Mouse (Mus musculus) kidney, embryonic 14.5 days (tissue): ENCODE data around the gene Ptprg. TPM values are rescaled to one million over a fixed set of nuclear protein-coding genes. Genes with fewer than 3 reads are reported as not detected.

Experiments
- ATAC-seq: fragments of 200-750 bp; cut with Nextera tagmentation; 2 replicates; pipeline ENCODE4 v1.8.0; 2017; ENCODE audit warnings: moderate number of reproducible peaks, mild to moderate bottlenecking, moderate TSS enrichment, moderate library complexity; ENCODE audit not compliant: low FRiP score, low TSS enrichment
- H3K27ac ChIP-seq: fragments of 300-500 bp; sonication (generic); 2 replicates; pipeline ENCODE4 v1.5.1; 2014; ENCODE audit warnings: low read depth, mild to moderate bottlenecking, low read length, moderate library complexity, mixed read lengths
- H3K27me3 ChIP-seq: fragments of 300-500 bp; sonication (generic); 2 replicates; pipeline ENCODE4 v1.6.1; 2014; ENCODE audit warnings: mild to moderate bottlenecking, low read length; ENCODE audit not compliant: control insufficient read depth, insufficient read depth
- H3K36me3 ChIP-seq: fragments of 300-500 bp; sonication (generic); 2 replicates; pipeline ENCODE4 v1.6.1; 2014; ENCODE audit warnings: low read length, mixed read lengths; ENCODE audit not compliant: control insufficient read depth, insufficient read depth
- H3K4me1 ChIP-seq: fragments of 300-500 bp; sonication (generic); 2 replicates; pipeline ENCODE4 v1.6.1; 2014; ENCODE audit warnings: low read length, mixed read lengths; ENCODE audit not compliant: control insufficient read depth, insufficient read depth
- H3K4me2 ChIP-seq: fragments of 300-500 bp; sonication (generic); replicated peaks from 2 replicates; pipeline ENCODE4 v1.6.1; 2014; ENCODE audit warnings: low read depth, mild to moderate bottlenecking, low read length
- H3K4me3 ChIP-seq: fragments of 300-500 bp; sonication (generic); 2 replicates; pipeline ENCODE4 v1.5.1; 2014; ENCODE audit warnings: mild to moderate bottlenecking, low read length
- H3K9ac ChIP-seq: fragments of 300-500 bp; sonication (generic); 2 replicates; pipeline ENCODE4 v1.6.1; 2014; ENCODE audit warnings: low read depth, mild to moderate bottlenecking, low read length, moderate library complexity
- H3K9me3 ChIP-seq: fragments of 300-500 bp; sonication (generic); 2 replicates; pipeline ENCODE4 v1.6.1; 2016; ENCODE audit warnings: low read length; ENCODE audit not compliant: control insufficient read depth
- WGBS: fragments of 180-500 bp; shearing (Covaris S2); extraction: QIAGEN DNeasy Blood & Tissue Kit; methylation state at CpG from one replicate; pipeline ENCODE4 v1.1.7; 2014; 5-methylcytosine and 5-hydroxymethylcytosine counted together
- polyA plus RNA-seq: library from polyadenylated mRNA; unstranded; fragments of >200 nt; fragmentation: Nextera tagmentation; extraction: Ambion mirVana; gene quantifications from 2 replicates; pipeline ENCODE4 v1.2.1, GENCODE M21; 2014

Gene Ptprg
- polyA plus RNA-seq, 1 experiment from 2014 or later = 44.3 TPM

- H3K4me2 ChIP-seq = no peak overlapping the region
- no peaks in the 10 kb centered on the region for H3K9me3 ChIP-seq
- H3K36me3 ChIP-seq = no peaks in the 10 kb centered on the region
- 87% methylated on average over 3 of the region's 3 CpGs for WGBS
- no peak for ATAC-seq
- H3K27me3 ChIP-seq = no peaks in the 10 kb centered on the region
- H3K4me3 ChIP-seq = no peak overlapping the region
- H3K9ac ChIP-seq = no peak overlapping the region
- peaks cover 11% of the 10 kb centered on the region; the same call in 1 of the 2 replicates for H3K4me1 ChIP-seq
- no peak overlapping the region for H3K27ac ChIP-seq
Observed at GRCm38 (mm10) chr14:12105593-12105992, 552.3 kb downstream of the Ptprg start.

GRCm38 (mm10) chr14:12107459-12107858, 554.1 kb downstream of the Ptprg start:
- H3K4me3 ChIP-seq = no peak overlapping the region
- no peaks in the 10 kb centered on the region for H3K9me3 ChIP-seq
- no peaks in the 10 kb centered on the region for H3K36me3 ChIP-seq
- peaks cover 9% of the 10 kb centered on the region; the same call in 1 of the 2 replicates for H3K4me1 ChIP-seq
- no peak overlapping the region for H3K9ac ChIP-seq
- H3K4me2 ChIP-seq = no peak overlapping the region
- H3K27ac ChIP-seq = no peak overlapping the region
- 44% methylated on average over 7 of the region's 7 CpGs for WGBS
- H3K27me3 ChIP-seq = no peaks in the 10 kb centered on the region
- peak; percentile 47; the same call in 1 of the 2 replicates for ATAC-seq

GRCm38 (mm10) chr14:12107991-12108390, 554.7 kb downstream of the Ptprg start:
- H3K4me1 ChIP-seq = peaks cover 9% of the 10 kb centered on the region; the same call in 1 of the 2 replicates
- H3K36me3 ChIP-seq = no peaks in the 10 kb centered on the region
- H3K4me2 ChIP-seq = no peak overlapping the region
- no peak overlapping the region for H3K4me3 ChIP-seq
- no peak overlapping the region for H3K9ac ChIP-seq
- WGBS = 47% methylated on average over 7 of the region's 7 CpGs
- no peak for ATAC-seq
- H3K27me3 ChIP-seq = no peaks in the 10 kb centered on the region
- no peak overlapping the region; the same call in 1 of the 2 replicates for H3K27ac ChIP-seq
- H3K9me3 ChIP-seq = no peaks in the 10 kb centered on the region

- no peak overlapping the region for H3K27ac ChIP-seq
- peaks cover 6% of the 10 kb centered on the region; the same call in 1 of the 2 replicates for H3K4me1 ChIP-seq
- 62% methylated on average over 2 of the region's 2 CpGs for WGBS
- H3K4me3 ChIP-seq = no peak overlapping the region
- no peak overlapping the region for H3K4me2 ChIP-seq
- ATAC-seq = no peak
- H3K9ac ChIP-seq = no peak overlapping the region
- H3K9me3 ChIP-seq = no peaks in the 10 kb centered on the region
- H3K27me3 ChIP-seq = no peaks in the 10 kb centered on the region
- H3K36me3 ChIP-seq = no peaks in the 10 kb centered on the region
Observed at GRCm38 (mm10) chr14:12112548-12113011, 559.2 kb downstream of the Ptprg start.

- H3K27ac ChIP-seq = no peak overlapping the region
- ATAC-seq = no peak
- WGBS = 63% methylated on average over 5 of the region's 5 CpGs
Observed at GRCm38 (mm10) chr14:12113326-12113725, 560.0 kb downstream of the Ptprg start.

GRCm38 (mm10) chr14:12114016-12114415, 560.7 kb downstream of the Ptprg start:
- Histone ChIP-seq H3K4me3 (no peak overlapping the region), H3K9ac (no peak overlapping the region), H3K27me3 (no peaks in the 10 kb centered on the region), H3K4me2 (no peak overlapping the region), H3K36me3 (no peaks in the 10 kb centered on the region), H3K9me3 (no peaks in the 10 kb centered on the region), H3K27ac (no peak overlapping the region), H3K4me1 (no peaks in the 10 kb centered on the region)
- 59% methylated on average over 6 of the region's 6 CpGs for WGBS
- no peak for ATAC-seq

More at GRCm38 (mm10) chr14:12113326-12113725, 560.0 kb downstream of the Ptprg start:
- Histone ChIP-seq H3K4me2 (no peak overlapping the region), H3K27me3 (no peaks in the 10 kb centered on the region), H3K4me1 (no peaks in the 10 kb centered on the region), H3K9me3 (no peaks in the 10 kb centered on the region), H3K36me3 (no peaks in the 10 kb centered on the region), H3K4me3 (no peak overlapping the region), H3K9ac (no peak overlapping the region)

- Histone ChIP-seq H3K27me3 (no peaks in the 10 kb centered on the region), H3K36me3 (peaks cover 6% of the 10 kb centered on the region; the same call in 1 of the 2 replicates), H3K9ac (no peak overlapping the region), H3K4me3 (no peak overlapping the region), H3K4me1 (no peaks in the 10 kb centered on the region), H3K27ac (no peak overlapping the region), H3K4me2 (no peak overlapping the region), H3K9me3 (no peaks in the 10 kb centered on the region)
- no peak for ATAC-seq
- WGBS = 52% methylated on average over 8 of the region's 8 CpGs
Observed at GRCm38 (mm10) chr14:12119260-12119659, 565.9 kb downstream of the Ptprg start.

GRCm38 (mm10) chr14:12121906-12122305, 568.6 kb downstream of the Ptprg start:
- Histone ChIP-seq H3K9ac (no peak overlapping the region), H3K36me3 (peaks cover 6% of the 10 kb centered on the region; the same call in 1 of the 2 replicates), H3K9me3 (no peaks in the 10 kb centered on the region), H3K4me2 (no peak overlapping the region), H3K27me3 (no peaks in the 10 kb centered on the region), H3K27ac (no peak overlapping the region), H3K4me1 (no peaks in the 10 kb centered on the region), H3K4me3 (no peak overlapping the region)
- 93% methylated on average over 7 of the region's 7 CpGs for WGBS
- ATAC-seq = no peak

GRCm38 (mm10) chr14:12124682-12125081, 571.4 kb downstream of the Ptprg start:
- no peak overlapping the region for H3K9ac ChIP-seq
- H3K27me3 ChIP-seq = no peaks in the 10 kb centered on the region
- 93% methylated on average over 3 of the region's 3 CpGs for WGBS
- H3K27ac ChIP-seq = no peak overlapping the region
- H3K4me1 ChIP-seq = no peaks in the 10 kb centered on the region
- no peaks in the 10 kb centered on the region for H3K9me3 ChIP-seq
- no peak overlapping the region for H3K4me2 ChIP-seq
- peaks cover 6% of the 10 kb centered on the region; the same call in 1 of the 2 replicates for H3K36me3 ChIP-seq
- H3K4me3 ChIP-seq = no peak overlapping the region
- no peak for ATAC-seq
